Mouse (Mus musculus) thymus, adult 2 months (tissue): Measurements from ENCODE around the gene Flnb. TPM values are rescaled to one million over a fixed set of nuclear protein-coding genes. Genes with fewer than 3 reads are reported as not detected.

ENCODE experiments used
- DNase-seq: peaks from one replicate; pipeline ENCODE4 v3.0.0; 2021
- H3K27ac ChIP-seq: fragments of 200-500 bp; 2 replicates; pipeline ENCODE4 v1.5.1; 2012; ENCODE audit warnings: low read length, control low read depth; ENCODE audit not compliant: control insufficient read depth, insufficient read depth
- H3K27me3 ChIP-seq: fragments of 200-500 bp; 2 replicates; pipeline ENCODE4 v1.6.1; 2012; ENCODE audit warnings: mild to moderate bottlenecking, low read length, moderate library complexity, mixed read lengths; ENCODE audit not compliant: control insufficient read depth, insufficient read depth
- H3K36me3 ChIP-seq: fragments of 200-500 bp; 2 replicates; pipeline ENCODE4 v1.6.1; 2012; ENCODE audit warnings: mild to moderate bottlenecking, low read length, moderate library complexity; ENCODE audit not compliant: control insufficient read depth, insufficient read depth
- H3K4me1 ChIP-seq: fragments of 200-500 bp; replicated peaks from 2 replicates; pipeline ENCODE4 v1.6.1; 2012; ENCODE audit warnings: low read length; ENCODE audit not compliant: control insufficient read depth, insufficient read depth
- H3K4me3 ChIP-seq: fragments of 200-500 bp; 2 replicates; pipeline ENCODE4 v1.5.1; 2012; ENCODE audit warnings: mild to moderate bottlenecking, low read length, control low read depth, moderate library complexity; ENCODE audit not compliant: control insufficient read depth, insufficient read depth
- CTCF ChIP-seq: fragments of 200-500 bp; IDR thresholded peaks from 2 replicates; pipeline ENCODE4 v1.5.1; 2012; ENCODE audit warnings: mild to moderate bottlenecking, control low read depth, low read length, moderate library complexity, borderline replicate concordance; ENCODE audit not compliant: control insufficient read depth, poor library complexity, insufficient read depth; ENCODE audit errors: extremely low read depth
- POLR2A ChIP-seq: fragments of 200-500 bp; IDR thresholded peaks from 2 replicates; pipeline ENCODE4 v1.6.1; 2012; ENCODE audit warnings: mild to moderate bottlenecking, low read length, control low read depth, moderate library complexity; ENCODE audit not compliant: control insufficient read depth, poor library complexity, insufficient read depth; ENCODE audit errors: extremely low read depth
- WGBS: fragments of 180-500 bp; shearing (Covaris S2); methylation state at CpG from one replicate; pipeline ENCODE4 v1.1.7; 2018; 5-methylcytosine and 5-hydroxymethylcytosine counted together
- polyA plus RNA-seq: library from polyadenylated mRNA; depleted of rRNA; stranded (reverse); fragments of >200 nt; gene quantifications from 2 replicates; pipeline ENCODE4 v1.2.3, GENCODE M21; 2012

Flnb gene
- polyA plus RNA-seq, 1 experiment = 26.4 TPM

DNA sequence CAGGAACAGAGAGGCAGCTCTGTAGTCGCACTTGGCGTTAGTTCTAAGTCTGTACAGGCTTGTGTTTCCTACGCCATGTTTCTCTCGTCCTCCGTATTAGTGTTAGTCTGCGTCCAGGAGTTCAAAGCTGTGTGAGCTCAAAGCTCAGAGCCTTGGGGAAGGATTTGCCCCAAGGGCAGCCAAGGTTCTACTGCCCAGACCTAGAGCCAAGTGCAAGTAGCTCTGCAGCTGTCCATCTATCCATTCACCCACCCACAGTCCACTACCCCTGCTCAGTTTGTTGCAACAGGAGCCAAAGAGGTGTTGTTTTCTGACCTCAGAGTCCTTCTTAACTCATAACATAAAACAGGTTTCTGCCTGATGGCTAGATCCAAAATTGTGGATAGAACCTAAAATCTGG is 70.5 kb downstream of the Flnb start:
- WGBS = 95% methylated on average over 6 of the region's 6 CpGs
- Histone ChIP-seq H3K27ac (no peak overlapping the region), H3K27me3 (no peaks in the 10 kb centered on the region), H3K4me1 (peaks cover 8% of the 10 kb centered on the region; the same call in 1 of the 2 replicates), H3K36me3 (peaks cover 5% of the 10 kb centered on the region; the same call in 1 of the 2 replicates), H3K4me3 (no peak overlapping the region)
- DNase-seq = no peak
- TF ChIP-seq POLR2A (no peak), CTCF (no peak)

GRCm38 (mm10) chr14:7888811-7889651 is 71.3 kb downstream of the Flnb start:
- Histone ChIP-seq H3K27me3 (no peaks in the 10 kb centered on the region), H3K27ac (no peak overlapping the region), H3K4me3 (no peak overlapping the region), H3K36me3 (peaks cover 5% of the 10 kb centered on the region; the same call in 1 of the 2 replicates), H3K4me1 (peaks cover 8% of the 10 kb centered on the region; the same call in 1 of the 2 replicates)
- peak; percentile 34 for DNase-seq
- 24% methylated on average over 11 of the region's 11 CpGs for WGBS
- TF ChIP-seq CTCF (no peak), POLR2A (no peak)

GRCm38 (mm10) chr14:7889834-7890233 is 72.1 kb downstream of the Flnb start:
- Histone ChIP-seq H3K4me1 (peaks cover 8% of the 10 kb centered on the region; the same call in 1 of the 2 replicates), H3K36me3 (peaks cover 2% of the 10 kb centered on the region; the same call in 1 of the 2 replicates), H3K27ac (no peak overlapping the region), H3K4me3 (no peak overlapping the region), H3K27me3 (no peaks in the 10 kb centered on the region)
- peak; percentile 19 for DNase-seq
- 11% methylated on average over 9 of the region's 9 CpGs for WGBS
- TF ChIP-seq CTCF (no peak), POLR2A (no peak)

DNA sequence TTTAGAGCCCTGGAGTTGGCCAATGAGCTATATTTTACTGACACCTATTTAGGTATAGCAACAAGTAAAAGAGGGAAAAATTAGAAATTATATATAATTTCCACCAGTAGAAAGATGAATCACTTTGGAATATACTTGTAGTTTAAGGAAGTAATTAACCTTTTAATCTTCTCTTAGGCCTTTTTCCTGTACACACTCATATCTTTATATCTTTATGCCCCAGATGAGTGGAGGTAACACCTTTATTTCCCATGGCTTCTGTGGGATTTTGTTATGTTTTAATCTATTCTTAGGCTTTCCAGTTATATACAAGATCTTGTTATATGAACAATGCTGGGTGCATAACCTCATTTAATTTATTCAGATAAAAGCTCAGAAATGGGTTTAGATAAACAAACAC is 73.6 kb downstream of the Flnb start:
- TF ChIP-seq POLR2A (no peak), CTCF (no peak)
- H3K4me1 ChIP-seq = peaks cover 8% of the 10 kb centered on the region; the same call in 1 of the 2 replicates
- no peaks in the 10 kb centered on the region for H3K27me3 ChIP-seq
- H3K4me3 ChIP-seq = no peak overlapping the region
- no peaks in the 10 kb centered on the region for H3K36me3 ChIP-seq
- DNase-seq = no peak
- H3K27ac ChIP-seq = no peak overlapping the region

DNA sequence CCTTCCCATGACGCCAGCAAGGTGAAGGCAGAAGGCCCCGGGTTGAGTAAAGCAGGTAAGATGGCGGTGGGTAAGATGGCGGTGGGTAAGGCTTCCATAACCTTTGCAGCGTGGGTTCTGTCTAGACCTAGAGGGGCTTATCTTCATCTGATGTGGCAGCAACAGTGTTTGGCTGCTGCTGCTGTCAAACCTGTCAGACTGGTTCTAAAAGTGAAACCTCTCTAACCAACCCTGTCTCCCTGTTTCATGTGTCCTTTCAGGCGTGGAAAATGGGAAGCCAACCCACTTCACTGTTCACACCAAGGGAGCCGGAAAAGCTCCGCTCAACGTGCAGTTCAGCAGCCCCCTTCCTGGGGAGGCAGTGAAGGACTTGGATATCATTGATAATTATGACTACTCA is 78.4 kb downstream of the Flnb start:
- Histone ChIP-seq H3K36me3 (no peaks in the 10 kb centered on the region), H3K27me3 (no peaks in the 10 kb centered on the region), H3K4me3 (no peak overlapping the region), H3K4me1 (no peaks in the 10 kb centered on the region), H3K27ac (no peak overlapping the region)
- no peak for DNase-seq
- TF ChIP-seq POLR2A (no peak), CTCF (no peak)
- WGBS = 95% methylated on average over 9 of the region's 9 CpGs

- TF ChIP-seq POLR2A = no peak
- no peak for TF ChIP-seq CTCF
- no peak for DNase-seq
- Histone ChIP-seq H3K4me3 (no peak overlapping the region), H3K4me1 (no peaks in the 10 kb centered on the region), H3K36me3 (no peaks in the 10 kb centered on the region), H3K27me3 (no peaks in the 10 kb centered on the region), H3K27ac (no peak overlapping the region)
- WGBS = 98% methylated on average over 1 of the region's 1 CpGs
Measured at GRCm38 (mm10) chr14:7896699-7897098, 78.9 kb downstream of the Flnb start.
